Mouse (Mus musculus) stomach, embryonic 16.5 days (tissue): ENCODE data around the gene Proser1. TPM values are rescaled to one million over a fixed set of nuclear protein-coding genes. Genes with fewer than 3 reads are reported as not detected.

Experiments
- ATAC-seq: fragments of 200-750 bp; cut with Nextera tagmentation; 2 replicates; pipeline ENCODE4 v1.8.0; 2017; ENCODE audit warnings: moderate number of reproducible peaks, moderate TSS enrichment; ENCODE audit not compliant: insufficient read depth, low FRiP score
- H3K27ac ChIP-seq: fragments of 300-500 bp; sonication (generic); 2 replicates; pipeline ENCODE4 v1.5.1; 2014; ENCODE audit warnings: low read length
- H3K27me3 ChIP-seq: fragments of 300-500 bp; sonication (generic); 2 replicates; pipeline ENCODE4 v1.6.1; 2014; ENCODE audit warnings: low read length, control low read depth, mixed read lengths; ENCODE audit not compliant: control insufficient read depth, insufficient read depth
- H3K36me3 ChIP-seq: fragments of 300-500 bp; sonication (generic); 2 replicates; pipeline ENCODE4 v1.6.1; 2014; ENCODE audit warnings: low read length; ENCODE audit not compliant: control insufficient read depth, insufficient read depth
- H3K4me1 ChIP-seq: fragments of 300-500 bp; sonication (generic); 2 replicates; pipeline ENCODE4 v1.6.1; 2014; ENCODE audit warnings: low read length, control low read depth, mixed read lengths; ENCODE audit not compliant: control insufficient read depth, insufficient read depth
- H3K4me2 ChIP-seq: fragments of 300-500 bp; sonication (generic); 2 replicates; pipeline ENCODE4 v1.6.1; 2014; ENCODE audit warnings: low read depth, low read length, mixed read lengths
- H3K4me3 ChIP-seq: fragments of 300-500 bp; sonication (generic); replicated peaks from 2 replicates; pipeline ENCODE4 v1.5.1; 2014; ENCODE audit warnings: mild to moderate bottlenecking, low read length
- H3K9ac ChIP-seq: fragments of 300-500 bp; sonication (generic); 2 replicates; pipeline ENCODE4 v1.6.1; 2014; ENCODE audit warnings: low read length
- H3K9me3 ChIP-seq: fragments of 300-500 bp; sonication (generic); replicated peaks from 2 replicates; pipeline ENCODE4 v1.6.1; 2016; ENCODE audit warnings: low read length, control low read depth; ENCODE audit not compliant: control insufficient read depth
- WGBS: fragments of 180-500 bp; shearing (Covaris S2); extraction: QIAGEN DNeasy Blood & Tissue Kit; methylation state at CpG from one replicate; pipeline ENCODE4 v1.1.7; 2014; 5-methylcytosine and 5-hydroxymethylcytosine counted together
- polyA plus RNA-seq: library from polyadenylated mRNA; unstranded; fragments of >200 nt; fragmentation: Nextera tagmentation; extraction: Ambion mirVana; gene quantifications from 2 replicates; pipeline ENCODE4 v1.2.1, GENCODE M21; 2015

Proser1 gene
- 13.6 and 15.8 TPM in 2 replicates for polyA plus RNA-seq

- H3K36me3 ChIP-seq: peaks cover 2% of the 10 kb centered on the region; the same call in 1 of the 2 replicates
- no peaks in the 10 kb centered on the region for H3K27me3 ChIP-seq
- peak within 1 kb of the TSS; percentile 74 for H3K4me3 ChIP-seq
- ATAC-seq: peak; percentile 99
- H3K9ac ChIP-seq: peak within 1 kb of the TSS; percentile 90
- peak within 1 kb of the TSS; percentile 78 for H3K4me2 ChIP-seq
- H3K27ac ChIP-seq: peak within 1 kb of the TSS; percentile 88
- no peaks in the 10 kb centered on the region for H3K9me3 ChIP-seq
- under 1% methylated on average over 52 of the region's 52 CpGs for WGBS
- peaks cover 18% of the 10 kb centered on the region for H3K4me1 ChIP-seq
Observed at GRCm38 (mm10) chr3:53463046-53463764, at the start of gene Proser1, which contains the start of gene Nhlrc3. Gene Proser1, plus strand, starts transcription at chr3:53463666. Gene Nhlrc3, minus strand, starts transcription at chr3:53463332.

GRCm38 (mm10) chr3:53413959-53414358 is 49.5 kb upstream of the Proser1 start:
- Histone ChIP-seq H3K4me1 (no peaks in the 10 kb centered on the region), H3K4me2 (no peak overlapping the region), H3K4me3 (no peak overlapping the region), H3K9me3 (no peaks in the 10 kb centered on the region), H3K9ac (no peak overlapping the region), H3K36me3 (no peaks in the 10 kb centered on the region), H3K27ac (no peak overlapping the region), H3K27me3 (no peaks in the 10 kb centered on the region)
- 34% methylated on average over 3 of the region's 3 CpGs for WGBS
- peak; percentile 68; the same call in 1 of the 2 replicates for ATAC-seq

GRCm38 (mm10) chr3:53416036-53416506 is 47.4 kb upstream of the Proser1 start:
- H3K27me3 ChIP-seq: no peaks in the 10 kb centered on the region
- H3K4me2 ChIP-seq: no peak overlapping the region
- H3K9me3 ChIP-seq: no peaks in the 10 kb centered on the region
- H3K9ac ChIP-seq: no peak overlapping the region
- H3K4me3 ChIP-seq: no peak overlapping the region
- H3K27ac ChIP-seq: no peak overlapping the region
- no peaks in the 10 kb centered on the region for H3K36me3 ChIP-seq
- WGBS: 65% methylated on average over 5 of the region's 5 CpGs
- ATAC-seq: no peak
- no peaks in the 10 kb centered on the region for H3K4me1 ChIP-seq

GRCm38 (mm10) chr3:53417701-53418100 is 45.8 kb upstream of the Proser1 start:
- Histone ChIP-seq H3K9me3 (no peaks in the 10 kb centered on the region), H3K9ac (no peak overlapping the region), H3K4me2 (no peak overlapping the region), H3K4me3 (no peak overlapping the region), H3K4me1 (no peaks in the 10 kb centered on the region), H3K27ac (no peak overlapping the region), H3K27me3 (no peaks in the 10 kb centered on the region), H3K36me3 (no peaks in the 10 kb centered on the region)
- no peak for ATAC-seq
- WGBS: 83% methylated on average over 7 of the region's 7 CpGs

- Histone ChIP-seq H3K27ac (no peak overlapping the region), H3K4me1 (no peaks in the 10 kb centered on the region), H3K9me3 (no peaks in the 10 kb centered on the region), H3K9ac (no peak overlapping the region), H3K36me3 (no peaks in the 10 kb centered on the region), H3K4me2 (no peak overlapping the region), H3K27me3 (no peaks in the 10 kb centered on the region), H3K4me3 (no peak overlapping the region)
- 84% methylated on average over 12 of the region's 12 CpGs for WGBS
- ATAC-seq: no peak
Observed at GRCm38 (mm10) chr3:53421656-53422055, 41.8 kb upstream of the Proser1 start.

- H3K4me3 ChIP-seq: no peak overlapping the region
- no peak overlapping the region for H3K27ac ChIP-seq
- no peaks in the 10 kb centered on the region for H3K36me3 ChIP-seq
- H3K27me3 ChIP-seq: no peaks in the 10 kb centered on the region
- 47% methylated on average over 1 of the region's 1 CpGs for WGBS
- no peak overlapping the region for H3K4me2 ChIP-seq
- ATAC-seq: no peak
- no peaks in the 10 kb centered on the region for H3K4me1 ChIP-seq
- H3K9me3 ChIP-seq: no peaks in the 10 kb centered on the region
- H3K9ac ChIP-seq: no peak overlapping the region
Observed at GRCm38 (mm10) chr3:53422691-53423090, 40.8 kb upstream of the Proser1 start.

GRCm38 (mm10) chr3:53423576-53423975 is 39.9 kb upstream of the Proser1 start:
- WGBS: 77% methylated on average over 4 of the region's 4 CpGs
- no peaks in the 10 kb centered on the region for H3K9me3 ChIP-seq

GRCm38 (mm10) chr3:53434610-53435009 is 28.9 kb upstream of the Proser1 start:
- Histone ChIP-seq H3K4me3 (no peak overlapping the region), H3K27ac (no peak overlapping the region), H3K9me3 (no peaks in the 10 kb centered on the region), H3K27me3 (no peaks in the 10 kb centered on the region), H3K9ac (no peak overlapping the region), H3K4me1 (no peaks in the 10 kb centered on the region), H3K4me2 (no peak overlapping the region), H3K36me3 (no peaks in the 10 kb centered on the region)
- no peak for ATAC-seq
- 70% methylated on average over 3 of the region's 3 CpGs for WGBS

More at GRCm38 (mm10) chr3:53423576-53423975, 39.9 kb upstream of the Proser1 start:
- Histone ChIP-seq H3K36me3 (no peaks in the 10 kb centered on the region), H3K4me3 (no peak overlapping the region), H3K27ac (no peak overlapping the region), H3K4me2 (no peak overlapping the region), H3K27me3 (no peaks in the 10 kb centered on the region), H3K4me1 (no peaks in the 10 kb centered on the region), H3K9ac (no peak overlapping the region)
- ATAC-seq: no peak

GRCm38 (mm10) chr3:53436550-53436949 is 26.9 kb upstream of the Proser1 start:
- 63% methylated on average over 5 of the region's 5 CpGs for WGBS
- H3K9me3 ChIP-seq: no peaks in the 10 kb centered on the region
- no peaks in the 10 kb centered on the region for H3K4me1 ChIP-seq
- no peak overlapping the region for H3K9ac ChIP-seq
- no peak for ATAC-seq
- H3K4me3 ChIP-seq: no peak overlapping the region
- no peak overlapping the region for H3K27ac ChIP-seq
- H3K27me3 ChIP-seq: no peaks in the 10 kb centered on the region
- H3K4me2 ChIP-seq: no peak overlapping the region
- H3K36me3 ChIP-seq: no peaks in the 10 kb centered on the region
